Mouse (Mus musculus): ENCODE measurements around the gene Gm867.

The Gm867 gene

GRCm38 (mm10) chr10:75940520-75940919 lies at the start of gene Gm867:
Gm867 (minus strand) TSS chr10:75940672.
- DNase-seq (ENCODE audit: low spot score in 2 of 2): no peak

- peak; percentile 46 to 66 for DNase-seq (ENCODE audit: low spot score in 2 of 2)
Observed at GRCm38 (mm10) chr10:75979432-75979831, 39.0 kb upstream of the Gm867 start.

DNA sequence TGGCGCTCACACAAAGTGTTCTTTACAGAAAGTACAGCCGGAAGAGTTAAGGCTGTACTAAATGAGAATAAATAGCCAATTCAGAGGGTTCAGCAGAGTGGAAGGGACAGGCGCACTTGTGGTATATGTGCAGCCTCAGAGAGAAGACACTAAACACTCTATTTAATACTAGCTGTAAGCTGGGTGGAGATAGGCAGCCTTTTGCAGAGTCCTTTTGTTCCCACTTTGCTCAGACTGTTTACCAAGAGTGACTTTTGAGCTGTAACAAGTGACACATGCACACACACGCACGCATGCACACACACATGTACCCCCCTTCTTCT lies 38.3 kb upstream of the Gm867 start:
- no peak for DNase-seq (ENCODE audit: low spot score in 2 of 2)

DNA sequence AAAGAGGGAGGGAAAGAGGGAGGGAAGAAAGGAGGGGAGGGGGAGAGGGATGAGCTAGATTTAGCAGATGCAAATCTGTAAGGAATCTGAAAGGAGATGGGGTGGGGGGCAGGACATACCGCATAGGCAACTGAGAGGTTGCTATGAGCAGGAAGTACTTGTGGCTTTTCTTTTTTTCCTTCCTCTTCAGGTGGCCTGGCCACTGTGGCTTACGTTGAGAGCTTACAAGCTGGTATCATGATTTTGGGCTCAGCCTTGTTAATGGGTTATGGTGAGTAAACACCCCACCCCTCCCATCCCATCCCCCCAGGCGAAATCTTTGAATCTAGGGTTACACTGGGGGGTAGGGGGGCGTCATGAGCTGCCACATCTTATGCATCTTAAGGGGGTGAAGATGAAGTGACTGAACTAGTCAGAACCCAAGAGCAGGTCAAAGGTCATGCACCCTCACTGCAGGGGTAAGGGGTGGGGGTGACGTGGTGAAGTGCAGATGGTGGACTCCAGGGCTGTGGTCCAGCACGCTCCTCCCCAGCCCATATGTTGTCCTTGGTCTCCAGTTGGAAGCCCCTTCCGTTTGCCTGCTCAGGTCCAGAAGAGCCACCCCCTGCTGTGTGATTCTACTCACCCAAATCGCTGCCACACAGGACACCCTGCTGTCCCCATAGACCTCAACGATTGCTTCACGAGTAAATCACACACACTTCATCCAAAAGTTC lies 37.8 kb upstream of the Gm867 start:
- DNase-seq (ENCODE audit: low spot score in 2 of 2): no peak

- no peak for DNase-seq (ENCODE audit: low spot score in 2 of 2)
Observed at GRCm38 (mm10) chr10:75975216-75975615, 34.7 kb upstream of the Gm867 start.

GRCm38 (mm10) chr10:75973846-75974245 lies 33.4 kb upstream of the Gm867 start:
- no peak for DNase-seq (ENCODE audit: low spot score in 2 of 2)

DNA sequence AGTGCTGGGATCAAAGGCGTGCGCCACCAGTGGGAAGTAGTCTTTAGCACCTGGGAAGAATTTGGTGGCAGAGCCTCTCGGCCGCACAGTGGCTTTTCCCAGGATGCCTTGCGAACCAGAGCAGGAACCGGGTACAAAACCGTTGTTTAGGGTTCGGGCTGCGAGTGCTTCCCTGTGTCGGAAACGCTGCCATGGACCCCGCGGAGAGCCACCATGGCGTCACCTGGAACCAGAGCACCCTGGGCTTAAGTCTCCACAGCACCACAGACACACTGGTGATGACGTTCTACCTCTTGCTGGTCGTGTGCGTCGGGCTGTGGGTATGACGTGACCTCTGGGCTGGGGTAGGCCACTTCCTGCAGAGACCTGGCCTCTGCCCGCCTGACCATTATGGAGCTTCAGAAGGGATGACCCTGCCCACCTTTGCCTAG lies 13.9 kb upstream of the Gm867 start, which contains the start of gene Gm5134:
Gene Gm5134 (plus strand): TSS at position 134 of the 431 bp plus-strand sequence.
- no peak for DNase-seq (ENCODE audit: low spot score in 2 of 2)

GRCm38 (mm10) chr10:75951424-75952050 lies 11.1 kb upstream of the Gm867 start:
- no peak for DNase-seq (ENCODE audit: low spot score in 2 of 2)

GRCm38 (mm10) chr10:75950791-75951210 lies 10.3 kb upstream of the Gm867 start:
- no peak for DNase-seq (ENCODE audit: low spot score in 2 of 2)

DNA sequence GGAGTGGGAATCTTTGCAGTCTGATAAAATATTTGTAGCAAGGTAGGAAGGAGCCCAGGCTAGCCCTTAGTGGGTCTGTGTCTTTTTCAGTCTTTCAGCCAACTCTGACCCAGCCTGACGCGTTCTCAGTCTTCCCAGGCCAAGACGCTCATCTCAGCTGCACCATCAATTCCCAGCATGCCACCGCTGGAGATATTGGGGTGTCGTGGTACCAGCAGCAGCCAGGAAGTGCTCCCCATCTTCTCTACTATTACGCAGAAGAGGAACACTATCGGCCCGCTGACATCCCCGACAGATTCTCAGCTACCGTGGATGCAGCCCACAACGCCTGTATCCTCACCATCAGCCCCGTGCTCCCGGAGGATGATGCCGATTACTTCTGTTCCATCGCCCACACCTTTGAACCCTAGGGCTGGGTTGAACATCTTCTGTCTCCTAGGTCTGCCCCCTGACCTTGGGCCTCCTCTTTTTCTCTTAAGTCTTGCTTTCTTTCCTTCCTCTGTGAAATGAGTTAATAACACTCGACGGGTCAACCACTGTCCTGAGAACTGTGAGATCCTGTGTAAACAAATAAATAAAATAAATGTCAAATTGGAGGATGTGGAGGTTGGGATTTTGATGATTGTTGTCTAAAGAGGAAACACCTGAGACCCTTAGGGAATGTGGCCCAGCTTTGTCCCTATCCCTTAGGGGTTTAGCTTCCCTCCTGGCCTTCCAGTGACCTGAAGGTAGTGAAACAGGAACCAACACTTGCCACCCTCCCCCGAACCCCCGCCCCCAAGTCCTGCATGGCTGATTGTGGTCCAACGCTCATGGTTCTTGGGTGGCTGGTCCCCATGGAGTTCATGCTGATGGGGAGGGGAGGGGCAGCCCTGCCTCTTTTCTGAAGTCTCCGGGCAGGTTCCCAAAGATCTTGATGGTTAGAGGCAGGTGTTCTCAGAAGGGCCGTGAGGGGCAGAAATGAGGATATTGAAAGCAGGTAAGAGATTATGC lies 8.9 kb upstream of the Gm867 start:
- no peak for DNase-seq (ENCODE audit: low spot score in 2 of 2)

- no peak for DNase-seq (ENCODE audit: low spot score in 2 of 2)
Observed at GRCm38 (mm10) chr10:75948079-75948478, 7.6 kb upstream of the Gm867 start.

DNA sequence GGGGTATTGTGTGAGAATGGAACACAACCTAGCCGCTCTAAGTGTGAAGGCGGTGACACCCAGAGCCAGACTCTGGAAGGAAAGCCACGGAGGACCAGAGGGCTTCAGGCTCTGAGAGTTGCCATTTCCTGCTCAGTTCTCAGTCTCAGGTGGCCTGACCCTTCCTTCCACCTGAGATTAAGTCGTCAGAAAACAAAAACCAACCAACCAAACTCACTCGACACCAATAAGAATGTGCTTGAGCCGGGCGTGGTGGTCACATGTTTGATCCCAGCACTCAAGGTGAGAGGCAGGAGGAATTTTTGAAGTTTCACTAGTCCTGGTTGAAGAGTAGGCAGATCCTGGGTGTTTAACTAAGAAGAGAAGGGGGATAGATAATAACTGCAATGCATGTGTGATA lies 5.4 kb upstream of the Gm867 start:
- DNase-seq (ENCODE audit: low spot score in 2 of 2): no peak

DNA sequence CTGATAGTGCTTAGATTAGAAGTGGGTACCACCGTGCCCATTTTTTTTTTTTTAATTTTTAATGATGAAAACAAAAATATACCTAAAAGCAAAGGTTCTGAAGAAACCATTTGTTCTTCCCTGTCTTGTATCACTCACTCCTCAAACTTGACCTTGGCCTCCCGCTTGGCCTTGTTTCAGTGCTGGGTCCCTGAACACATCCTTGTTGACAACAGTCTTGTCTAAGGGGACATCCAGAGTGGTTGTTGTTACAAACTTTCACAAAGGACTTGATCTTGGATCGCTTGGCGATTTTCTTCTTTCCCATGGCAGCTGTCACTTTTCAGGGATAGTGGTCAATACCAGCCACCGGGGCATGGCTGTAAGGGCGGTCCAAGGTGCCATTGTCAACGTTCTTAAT lies 4.7 kb upstream of the Gm867 start:
- DNase-seq (ENCODE audit: low spot score in 2 of 2): no peak

DNA sequence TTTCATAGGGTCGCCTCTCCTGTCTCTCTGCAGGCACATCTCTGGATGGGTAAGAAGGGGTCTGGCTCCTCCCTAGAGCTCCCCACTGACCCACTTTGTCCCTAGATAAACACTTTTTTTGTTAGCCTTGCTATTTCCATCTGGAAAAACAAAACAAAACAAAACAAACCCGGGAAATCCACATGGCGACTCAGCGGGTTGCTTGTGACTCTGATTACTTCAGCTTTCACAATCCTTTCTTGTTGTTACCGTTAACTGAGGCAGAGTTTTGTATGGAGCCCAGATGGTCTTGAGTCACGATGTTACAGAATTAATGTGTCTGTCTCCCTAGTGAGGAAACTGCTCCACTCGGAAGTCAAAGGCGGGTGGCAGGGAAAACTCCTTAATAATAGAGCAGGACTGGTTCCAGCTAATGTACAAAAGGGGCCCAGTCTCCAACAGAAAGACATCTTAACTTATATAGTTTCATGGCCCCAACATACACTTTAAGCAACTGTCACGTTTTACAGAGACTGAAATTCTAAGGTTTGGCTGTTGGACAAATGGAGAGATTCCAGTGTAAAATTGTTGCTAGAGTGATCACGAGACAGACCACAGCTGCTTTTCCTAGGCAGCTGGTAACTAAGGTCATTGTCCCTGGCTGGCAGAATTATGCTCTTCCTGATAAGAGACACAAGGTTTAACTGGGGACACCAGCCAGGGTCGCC lies 3.7 kb upstream of the Gm867 start:
- peak in 1 of 2 experiments; percentile 26 for DNase-seq (ENCODE audit: low spot score in 2 of 2)

- peak in 1 of 2 experiments; percentile 18 for DNase-seq (ENCODE audit: low spot score in 2 of 2)
Observed at GRCm38 (mm10) chr10:75942736-75943477, 2.4 kb upstream of the Gm867 start, which contains the start of gene Vpreb3. Vpreb3 (plus strand) TSS chr10:75943057.

GRCm38 (mm10) chr10:75941042-75941824 lies 761 bp upstream of the Gm867 start:
- DNase-seq (ENCODE audit: low spot score in 2 of 2): no peak

GRCm38 (mm10) chr10:75939481-75940234 lies 814 bp downstream of the Gm867 start:
- no peak for DNase-seq (ENCODE audit: low spot score in 2 of 2)

DNA sequence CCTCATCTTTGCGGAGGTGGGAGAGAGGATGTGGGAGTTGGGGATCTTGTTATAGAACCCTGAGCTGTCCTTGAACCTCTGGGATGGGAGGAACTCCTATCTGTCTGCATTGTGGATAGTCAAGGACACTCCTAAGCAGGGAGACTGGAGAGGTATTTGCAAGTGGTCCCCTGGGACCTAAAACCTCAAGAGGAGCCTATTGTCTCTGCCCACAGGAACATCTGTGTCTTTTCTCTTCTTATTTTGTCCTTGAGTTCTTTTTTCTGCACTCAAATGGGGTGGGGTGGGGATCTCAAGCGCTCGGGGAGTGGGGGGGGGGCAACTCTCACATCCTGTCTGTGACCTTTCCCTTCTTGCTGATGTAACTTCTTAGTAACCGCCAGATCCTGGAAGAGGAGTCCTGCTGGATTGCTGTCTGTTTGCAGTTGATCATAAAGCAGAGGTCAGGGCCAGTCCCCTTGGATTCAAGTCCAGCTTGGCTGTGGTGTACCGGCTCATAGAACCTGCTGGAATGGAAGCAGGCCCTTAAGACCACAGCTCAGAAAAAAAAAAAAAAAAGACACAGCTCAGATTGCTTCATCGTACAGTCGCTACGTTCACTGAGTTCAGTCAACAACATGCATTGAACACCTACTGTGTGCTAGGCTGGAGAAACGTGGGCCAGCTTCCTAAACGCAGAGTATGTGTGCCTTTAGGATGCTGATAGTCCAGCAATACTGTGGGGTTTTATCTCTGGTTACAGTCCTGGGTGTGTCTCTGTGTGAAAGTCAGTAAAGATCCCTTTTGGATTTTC lies 2.4 kb downstream of the Gm867 start:
- DNase-seq (ENCODE audit: low spot score in 2 of 2): no peak
